Mouse (Mus musculus): ENCODE measurements around the gene Kif7.

Gene Kif7

DNA sequence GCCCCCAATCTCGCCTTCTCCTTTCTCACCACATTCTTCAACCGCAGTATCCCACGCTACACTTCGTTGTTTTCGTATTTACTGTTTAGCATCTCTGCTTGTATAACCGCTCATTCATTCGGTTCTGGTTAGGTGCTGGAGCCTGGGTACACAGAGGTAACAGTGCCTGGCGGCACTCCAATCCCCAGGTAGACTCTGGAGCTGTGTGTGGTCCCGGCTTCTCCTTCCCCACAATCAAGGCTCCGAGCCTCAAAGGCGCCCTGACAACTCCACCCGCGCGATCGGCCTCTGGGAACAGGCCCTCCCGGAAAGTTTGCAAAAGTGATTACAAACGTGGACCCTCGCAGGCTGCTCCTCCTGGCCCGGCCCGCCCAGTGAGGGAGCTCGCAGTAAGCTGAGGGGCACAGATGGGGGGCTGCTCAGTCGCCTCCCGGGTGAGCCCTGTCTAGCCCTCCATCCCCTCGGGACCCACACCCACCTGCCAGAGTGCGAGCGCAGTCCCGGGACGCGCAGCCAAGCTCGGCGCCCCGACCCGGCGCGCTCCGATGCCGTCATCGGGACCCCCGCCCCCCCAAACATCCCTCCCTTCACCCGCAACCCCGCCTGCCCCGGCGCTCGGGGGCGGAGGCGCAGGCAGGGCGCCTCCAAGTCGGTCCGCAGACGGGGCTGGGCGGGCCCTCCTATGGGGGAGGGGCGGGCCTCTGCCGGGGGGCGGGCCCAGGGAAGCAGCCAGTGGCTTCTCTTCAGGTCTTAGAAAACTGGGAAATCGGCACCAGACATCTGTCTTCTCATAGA, at the start of gene Kif7:
Gene Kif7 (minus strand): TSS at position 534 of the 795 bp plus-strand sequence.
- DNase-seq = no peak

DNA sequence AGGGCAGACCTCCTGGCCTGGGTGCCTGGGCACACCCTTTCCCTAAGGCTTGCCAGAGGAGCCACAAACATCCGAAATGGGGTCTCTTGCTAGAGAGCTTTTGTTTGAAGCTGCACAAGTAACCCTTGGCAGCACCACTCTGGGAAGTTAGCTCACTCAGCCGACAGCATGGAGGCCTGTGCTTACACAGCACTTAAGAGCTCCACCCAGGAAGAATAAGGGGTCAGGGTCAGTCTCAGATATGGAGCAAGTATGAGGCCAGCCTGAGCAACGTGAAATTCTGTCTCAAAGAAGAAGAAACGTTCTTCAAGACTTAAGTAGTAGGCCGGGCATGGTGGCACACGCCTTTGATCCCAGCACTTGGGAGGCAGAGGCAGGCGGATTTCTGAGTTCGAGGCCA, 46.6 kb upstream of the Kif7 start:
- DNase-seq = no peak

DNA sequence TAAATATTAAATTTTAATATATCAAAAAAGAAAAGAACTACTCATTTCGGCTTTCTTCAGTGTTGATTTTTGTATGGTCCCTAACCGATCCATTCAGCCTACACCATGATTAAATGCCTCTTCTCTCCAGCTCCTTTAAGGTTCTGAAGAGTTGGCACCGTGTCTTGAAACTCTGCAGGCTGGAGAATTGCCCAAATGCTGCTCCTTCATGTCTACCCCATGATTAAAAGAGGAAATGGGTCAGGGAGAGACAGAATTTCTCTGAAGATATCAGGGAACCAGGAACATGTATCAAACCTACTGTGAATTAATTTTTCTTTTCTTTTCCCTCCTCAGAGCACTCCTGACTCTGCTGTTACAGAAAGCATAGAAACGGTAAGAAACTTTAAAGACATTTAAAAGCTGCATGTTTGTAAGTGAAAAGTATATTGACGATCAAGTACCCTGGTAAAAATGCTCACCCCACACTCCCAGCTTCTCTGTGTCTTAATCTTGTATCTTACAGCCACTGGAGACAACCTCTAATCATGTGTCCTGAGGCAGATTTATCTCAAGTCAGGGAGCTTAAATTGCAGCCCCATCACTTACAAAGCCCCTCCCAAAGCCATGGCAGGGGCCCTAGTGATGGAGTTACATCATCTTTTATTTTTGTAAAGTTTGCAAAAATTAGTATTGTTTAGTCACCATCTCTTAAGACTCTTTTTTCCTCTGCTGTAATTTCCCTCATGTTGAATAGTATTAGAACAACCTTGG, 45.8 kb upstream of the Kif7 start:
- DNase-seq = no peak

- no peak for DNase-seq
These were observed 44.2 kb upstream of the Kif7 start for GRCm38 (mm10) chr7:79759766-79760165.

GRCm38 (mm10) chr7:79758176-79758575, 42.7 kb upstream of the Kif7 start:
- DNase-seq = no peak

- DNase-seq = no peak
These were observed 40.8 kb upstream of the Kif7 start for GRCm38 (mm10) chr7:79756334-79756733.

DNA sequence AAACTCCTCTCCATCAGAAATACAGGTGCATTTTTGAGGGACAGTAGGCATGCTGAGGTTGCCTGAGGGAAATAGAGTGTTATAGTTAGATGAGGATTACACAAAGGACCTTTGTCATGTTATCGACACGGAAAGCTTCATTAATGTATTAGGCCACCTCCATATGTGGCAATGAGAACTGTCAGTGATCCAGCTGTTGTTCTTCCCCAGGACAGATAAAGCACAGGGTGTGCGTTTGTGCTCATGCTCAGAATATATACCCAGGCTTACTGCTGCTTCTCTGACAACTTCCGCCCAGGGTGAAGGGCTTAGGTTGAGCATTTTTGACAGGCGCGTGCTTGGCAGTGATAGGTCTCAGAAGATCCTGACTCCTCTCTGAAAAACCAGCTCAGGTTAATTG, 34.0 kb upstream of the Kif7 start:
- DNase-seq = no peak

GRCm38 (mm10) chr7:79747659-79748058, 32.1 kb upstream of the Kif7 start:
- no peak for DNase-seq

GRCm38 (mm10) chr7:79744585-79744984, 29.1 kb upstream of the Kif7 start:
- DNase-seq = no peak

- no peak for DNase-seq
These were observed 28.5 kb upstream of the Kif7 start for GRCm38 (mm10) chr7:79744051-79744450.

GRCm38 (mm10) chr7:79742659-79743536, 27.4 kb upstream of the Kif7 start, which contains the start of the genes Pex11a and Wdr93:
Pex11a (minus strand) TSS chr7:79743131.
Wdr93 (plus strand) TSS chr7:79743163.
- DNase-seq = peak; percentile 63

GRCm38 (mm10) chr7:79742277-79742658, 26.7 kb upstream of the Kif7 start:
- DNase-seq = no peak

- DNase-seq = no peak
These were observed 24.8 kb upstream of the Kif7 start for GRCm38 (mm10) chr7:79740279-79740678.

- DNase-seq = no peak
These were observed 23.4 kb upstream of the Kif7 start for GRCm38 (mm10) chr7:79738913-79739312.

- DNase-seq = no peak
These were observed 21.0 kb upstream of the Kif7 start for GRCm38 (mm10) chr7:79736511-79736910.

DNA sequence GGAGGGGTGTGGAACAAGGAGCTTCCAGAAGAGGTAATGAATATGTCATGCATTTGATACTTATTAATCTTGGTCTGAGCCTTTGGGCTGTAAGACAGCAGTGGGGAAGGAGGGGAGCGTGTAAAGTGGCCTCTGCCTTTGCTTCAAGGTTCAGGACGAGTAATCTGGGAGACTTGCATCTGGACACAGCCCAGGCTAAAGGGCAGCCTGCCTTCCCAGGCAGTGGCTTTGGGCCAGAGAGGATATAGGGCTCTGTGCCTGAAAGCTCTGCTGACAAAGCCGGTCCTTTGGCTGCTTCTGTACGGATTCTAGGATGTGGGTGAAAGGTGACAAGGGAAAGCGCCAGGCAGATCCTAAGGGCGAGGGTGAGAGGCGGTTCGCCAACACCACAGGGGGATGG, 19.0 kb upstream of the Kif7 start:
- no peak for DNase-seq

DNA sequence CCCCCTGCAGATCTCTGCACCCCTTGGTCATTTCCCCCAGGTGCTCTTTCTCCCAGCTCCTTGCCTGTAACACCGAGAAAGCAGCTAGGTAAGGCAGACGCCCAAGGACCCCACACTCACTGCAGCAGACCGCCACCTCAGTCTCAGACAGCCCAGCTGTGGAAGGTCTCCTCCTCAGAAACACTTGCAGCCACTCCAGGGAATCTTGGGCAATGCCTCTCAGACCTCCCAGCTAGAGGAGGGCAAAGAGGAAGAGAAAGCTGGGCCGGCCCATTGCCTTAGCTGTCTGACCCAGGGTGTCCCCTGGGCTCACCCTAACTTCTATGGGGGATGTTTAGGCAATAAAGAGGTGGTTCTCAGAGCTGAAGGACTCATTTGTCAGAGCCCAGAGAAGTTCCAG, 17.1 kb upstream of the Kif7 start, which contains the start of gene Plin1:
Gene Plin1 (minus strand): TSS at position 282 of the 400 bp plus-strand sequence.
- no peak for DNase-seq

GRCm38 (mm10) chr7:79731438-79731837, 15.9 kb upstream of the Kif7 start:
- DNase-seq = no peak

DNA sequence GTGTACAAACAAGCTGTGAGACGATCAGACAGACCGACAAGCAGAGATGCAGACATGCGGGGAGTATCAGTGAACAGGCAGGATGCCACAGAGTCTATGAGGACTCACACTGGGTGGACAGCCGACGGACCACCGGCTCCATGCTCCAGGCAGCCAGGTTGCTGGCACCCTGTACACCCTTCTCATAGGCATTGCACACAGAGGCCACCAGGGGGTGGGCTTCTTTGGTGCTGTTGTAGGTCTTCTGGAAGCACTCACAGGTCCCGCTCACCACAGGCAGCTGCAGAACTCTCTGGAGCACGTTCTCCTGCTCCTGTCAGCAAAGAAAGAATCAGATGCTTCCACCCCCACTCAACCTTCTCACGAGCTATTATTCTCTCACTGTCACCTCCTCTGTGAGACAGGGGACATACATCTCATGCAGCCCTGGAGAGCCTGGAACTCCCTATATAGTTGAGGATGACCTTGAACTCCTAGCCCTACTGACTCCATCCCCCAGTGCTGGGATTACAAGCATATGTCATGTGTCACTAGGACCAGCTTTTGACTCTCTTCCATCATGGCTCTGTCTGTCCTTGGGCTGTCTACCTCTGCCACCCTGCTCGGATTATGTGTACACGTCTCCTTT, 14.3 kb upstream of the Kif7 start:
- DNase-seq = no peak

- peak; percentile 23 for DNase-seq
These were observed 13.6 kb upstream of the Kif7 start for GRCm38 (mm10) chr7:79729169-79729568.

DNA sequence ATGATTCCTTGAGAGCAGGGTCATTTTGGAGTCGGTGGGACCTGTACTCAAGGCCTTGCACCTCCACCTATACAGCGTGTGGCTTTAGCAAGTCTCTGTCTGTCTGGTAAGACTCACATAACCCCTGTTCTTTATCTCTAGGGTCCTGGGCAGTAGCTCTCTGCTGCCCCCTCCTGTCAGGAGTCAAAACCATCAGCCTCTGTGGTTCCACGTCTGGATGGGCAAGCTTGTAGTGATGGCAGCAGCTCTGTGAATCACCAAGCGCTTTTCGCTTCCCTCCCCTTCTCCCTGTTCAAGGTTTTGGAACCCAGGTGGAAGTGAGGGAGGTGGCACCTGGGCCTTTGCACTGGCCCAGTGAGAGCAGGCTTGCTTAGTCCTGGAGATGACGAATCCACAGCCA, 12.7 kb upstream of the Kif7 start:
- DNase-seq = peak; percentile 20

DNA sequence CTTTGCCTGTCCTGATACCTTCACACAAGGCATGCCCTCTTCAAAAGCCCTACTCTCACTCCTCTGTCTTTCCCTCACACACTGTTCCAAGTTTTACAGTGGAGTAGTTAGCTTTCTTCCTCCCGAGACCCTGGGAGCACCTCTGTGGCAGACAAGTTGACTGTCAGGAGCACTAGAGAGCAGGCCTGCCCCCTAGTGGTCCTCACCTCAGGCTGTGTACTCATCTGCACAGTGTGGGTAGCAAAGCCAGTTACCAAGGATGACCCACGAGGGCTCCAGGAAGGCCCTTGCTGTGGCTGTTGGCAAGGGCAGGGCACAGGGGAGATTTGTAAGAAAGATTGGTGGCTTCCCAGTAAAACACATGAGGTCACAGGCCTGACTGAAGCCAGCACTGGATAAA, 11.6 kb upstream of the Kif7 start:
- DNase-seq = no peak
